Mouse (Mus musculus) adrenal gland, adult 8-10 months (tissue): Measurements from ENCODE around the gene Slc4a1. TPM values are rescaled to one million over a fixed set of nuclear protein-coding genes. Genes with fewer than 3 reads are reported as not detected.

Source experiments
- microRNA-seq, 2 experiments: library from miRNA; unstranded; fragments of <30 nt; microRNA quantifications; one replicate each; pipeline ENCODE4 v1.2.0; 2022
- total RNA-seq, 4 experiments: library from RNA; stranded (reverse); gene quantifications; 2 replicates each; pipeline ENCODE4 v1.2.4; 2022

The Slc4a1 gene
- total RNA-seq, 4 experiments from 2014 or later: 0.06 to 0.70 (median 0.31) TPM

Small RNA genes within 50 kb of the gene (microRNA-seq; reads per million reads assigned to microRNA genes)
- 0.17 to 0.18 reads per million in 2 experiments for gene Mir6930

Other genes with a start within 250 kb of the Slc4a1 start
- gene Nags, start 220.7 kb downstream of the Slc4a1 start, total RNA-seq: 1 to 10 TPM in 2 of 4 experiments, under 1 TPM in 2; 0.20 to 3.0 (median 1.6) TPM
- 10 to 100 TPM; 18.0 to 21.8 (median 19.7) TPM for gene Tmem101, start 209.8 kb downstream of the Slc4a1 start, total RNA-seq
- gene Lsm12, start 180.9 kb downstream of the Slc4a1 start, total RNA-seq: 10 to 100 TPM; 67.2 to 86.9 (median 81.0) TPM
- gene G6pc3, start 176.6 kb downstream of the Slc4a1 start, total RNA-seq: 100 to 1,000 TPM; 143 to 173 (median 158) TPM
- gene Hdac5, start 136.0 kb downstream of the Slc4a1 start, total RNA-seq: 100 to 1,000 TPM; 100 to 175 (median 132) TPM
- gene BC030867, start 117.3 kb downstream of the Slc4a1 start, total RNA-seq: under 1 TPM; 0.41 to 0.83 (median 0.56) TPM
- gene Asb16, start 97.5 kb downstream of the Slc4a1 start, total RNA-seq: 1 to 10 TPM in 2 of 4 experiments, under 1 TPM in 2; 0.20 to 1.2 (median 0.78) TPM
- gene Tmub2, start 81.3 kb downstream of the Slc4a1 start, total RNA-seq: 10 to 100 TPM; 59.6 to 67.4 (median 63.3) TPM
- 10 to 100 TPM; 51.0 to 53.8 (median 52.3) TPM for gene Atxn7l3, start 69.6 kb downstream of the Slc4a1 start, total RNA-seq
- 100 to 1,000 TPM in 1 of 4 experiments, 10 to 100 TPM in 3; 87.3 to 115 (median 94.5) TPM for gene Ubtf, start 46.5 kb downstream of the Slc4a1 start, total RNA-seq
- gene Rundc3a, start 27.2 kb upstream of the Slc4a1 start, total RNA-seq: 10 to 100 TPM; 53.9 to 83.9 (median 77.5) TPM
- 100 to 1,000 TPM; 343 to 469 (median 379) TPM for gene Slc25a39, start 41.7 kb upstream of the Slc4a1 start, total RNA-seq
- gene Grn, start 64.1 kb upstream of the Slc4a1 start, total RNA-seq: 100 to 1,000 TPM; 171 to 220 (median 202) TPM
- 1 to 10 TPM; 3.8 to 6.2 (median 5.0) TPM for gene Fam171a2, start 81.5 kb upstream of the Slc4a1 start, total RNA-seq
- 1 to 10 TPM; 2.9 to 4.7 (median 4.1) TPM for gene Itga2b, start 103.9 kb upstream of the Slc4a1 start, total RNA-seq
- gene Gpatch8, start 190.2 kb upstream of the Slc4a1 start, total RNA-seq: 10 to 100 TPM; 29.2 to 48.9 (median 35.7) TPM
- under 1 TPM in 1 of 4 experiments, not detected in 3; 0.75 TPM for gene Gm11627, start 213.3 kb upstream of the Slc4a1 start, total RNA-seq
- 1 to 10 TPM; 4.8 to 6.9 (median 5.7) TPM for gene Fzd2, start 238.2 kb upstream of the Slc4a1 start, total RNA-seq